Mouse (Mus musculus) left cerebral cortex, postnatal 14 days (tissue): ENCODE measurements around the gene Spocd1. TPM values are rescaled to one million over a fixed set of nuclear protein-coding genes. Genes with fewer than 3 reads are reported as not detected.

Experiments used
- DNase-seq, 2 experiments: peaks; one replicate each; pipeline ENCODE4 v3.0.0; 2021 to 2022; ENCODE audit warnings: low spot score in 2 of 2, mixed read lengths in 1 of 2
- intact Hi-C: fragments of 180-260 bp; cut with DNase I; formaldehyde crosslinking; loops from one replicate; pipeline ENCODE4 v1.15.1; 2025
- total RNA-seq, 2 experiments: library from RNA; stranded (reverse); gene quantifications; 2 replicates each; pipeline ENCODE4 v1.2.3; 2021

Spocd1 gene
- total RNA-seq, 2 experiments from 2014 or later: 0.15 to 0.68 TPM

- peak; percentile 77 to 80 for DNase-seq
- intact Hi-C loops: loop anchor here (2.0 kb wide), 1 partner anchor 17 kb away; the partner anchor contains the start of gene Adgrb2
These were observed 38.3 kb downstream of the Spocd1 start for GRCm38 (mm10) chr4:129967024-129968014.

- intact Hi-C loops: no loop called here
- no peak for DNase-seq
These were observed 41.1 kb downstream of the Spocd1 start for GRCm38 (mm10) chr4:129970168-129970567.

GRCm38 (mm10) chr4:129970861-129971260, 41.8 kb downstream of the Spocd1 start:
- no peak for DNase-seq
- intact Hi-C loops: no loop called here

GRCm38 (mm10) chr4:129971989-129972388, 42.9 kb downstream of the Spocd1 start:
- DNase-seq: peak in 1 of 2 experiments; percentile 41
- intact Hi-C loops: no loop called here

GRCm38 (mm10) chr4:129974285-129974684, 45.2 kb downstream of the Spocd1 start:
- DNase-seq: no peak
- intact Hi-C loops: no loop called here

GRCm38 (mm10) chr4:129977256-129977655, 48.2 kb downstream of the Spocd1 start:
- intact Hi-C loops: no loop called here
- DNase-seq: no peak

GRCm38 (mm10) chr4:129978227-129978626, 49.2 kb downstream of the Spocd1 start:
- intact Hi-C loops: no loop called here
- no peak for DNase-seq

GRCm38 (mm10) chr4:129978930-129979329, 49.9 kb downstream of the Spocd1 start:
- DNase-seq: no peak
- intact Hi-C loops: no loop called here

GRCm38 (mm10) chr4:129981657-129982056, 52.6 kb downstream of the Spocd1 start:
- intact Hi-C loops: no loop called here
- no peak for DNase-seq

GRCm38 (mm10) chr4:129983046-129983445, 54.0 kb downstream of the Spocd1 start:
- intact Hi-C loops: no loop called here
- DNase-seq: peak; percentile 46 to 62

GRCm38 (mm10) chr4:129983764-129984420, 54.8 kb downstream of the Spocd1 start:
- peak; percentile 86 to 95 for DNase-seq
- intact Hi-C loops: loop anchor here (2.0 kb wide), 2 partner anchors 17 to 25 kb away; no protein-coding TSS in a partner anchor

- intact Hi-C loops: loop anchor here (2.0 kb wide), 2 partner anchors 18 to 26 kb away; no protein-coding TSS in a partner anchor
- peak in 1 of 2 experiments; percentile 45 for DNase-seq
These were observed 55.5 kb downstream of the Spocd1 start, which contains the start of gene Adgrb2 for GRCm38 (mm10) chr4:129984421-129985061. Adgrb2 (plus strand) TSS chr4:129984870.

GRCm38 (mm10) chr4:129985161-129985670, 56.2 kb downstream of the Spocd1 start:
- intact Hi-C loops: loop anchor here (2.0 kb wide), 2 partner anchors 18 to 26 kb away; no protein-coding TSS in a partner anchor
- DNase-seq: no peak

- intact Hi-C loops: loop anchor here (2.0 kb wide), 2 partner anchors 19 to 27 kb away; no protein-coding TSS in a partner anchor
- peak; percentile 84 to 85 for DNase-seq
These were observed 56.8 kb downstream of the Spocd1 start for GRCm38 (mm10) chr4:129985671-129986441.

- DNase-seq: peak in 1 of 2 experiments; percentile 44
- intact Hi-C loops: no loop called here
These were observed 58.9 kb downstream of the Spocd1 start for GRCm38 (mm10) chr4:129987825-129988504.

GRCm38 (mm10) chr4:129989925-129990324, 60.9 kb downstream of the Spocd1 start:
- no peak for DNase-seq
- intact Hi-C loops: no loop called here

GRCm38 (mm10) chr4:129992720-129993119, 63.7 kb downstream of the Spocd1 start:
- no peak for DNase-seq
- intact Hi-C loops: no loop called here

GRCm38 (mm10) chr4:129993213-129993612, 64.2 kb downstream of the Spocd1 start:
- intact Hi-C loops: no loop called here
- no peak for DNase-seq
